Comparison of ENCODE assay signal across 8 mouse cellular contexts in the genomic region with DNA sequence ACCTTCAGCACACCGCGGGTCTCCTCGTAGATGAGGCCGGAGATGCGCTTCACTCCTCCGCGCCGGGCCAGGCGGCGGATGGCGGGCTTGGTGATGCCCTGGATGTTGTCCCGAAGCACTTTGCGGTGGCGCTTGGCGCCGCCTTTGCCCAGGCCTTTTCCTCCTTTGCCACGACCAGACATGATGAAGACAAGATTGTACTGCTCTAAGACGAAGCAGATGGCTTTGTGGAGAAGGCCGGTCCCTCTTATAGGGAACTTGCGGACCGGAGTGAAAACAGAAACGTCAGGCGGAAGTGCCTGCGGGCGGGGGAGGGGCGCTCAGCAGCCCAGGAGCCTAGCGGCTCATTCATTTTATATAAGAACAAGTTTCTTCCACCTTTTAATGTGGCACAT. TPM values are rescaled to one million over a fixed set of nuclear protein-coding genes. Genes with fewer than 3 reads are reported as not detected.
DNase-seq lines count a peak whose midpoint lies in the region; ATAC-seq lines count a peak whose summit lies in the region.
"Not testable (repeated sequence)": the region's sequence is repeated elsewhere in the genome, so short reads cannot be mapped to it uniquely, and the experiment has no call there.

A gene (minus strand): TSS at position 221 of the 395 bp plus-strand sequence.

- peak within 1 kb of the TSS; percentile 61 for H3K4me2 ChIP-seq in hindbrain, embryonic 14.5 days (replicated peaks)

- peak within 1 kb of the TSS; percentile 35 for H3K4me3 ChIP-seq in hindbrain, embryonic 14.5 days (replicated peaks; ENCODE audit: low read length)

- H3K9me3 ChIP-seq in hindbrain, embryonic 14.5 days (ENCODE audit: control insufficient read depth, low read length) = not testable (repeated sequence)

- peak within 1 kb of the TSS; percentile 81 for H3K27ac ChIP-seq in hindbrain, embryonic 14.5 days

- not testable (repeated sequence) for H3K27me3 ChIP-seq in hindbrain, embryonic 14.5 days (ENCODE audit: control insufficient read depth, insufficient read depth, low read length)

- H3K9ac ChIP-seq in hindbrain, embryonic 14.5 days = peak within 1 kb of the TSS; percentile 49

- ATAC-seq in hindbrain, embryonic 14.5 days (ENCODE audit: low FRiP score) = peak; percentile 71

- WGBS in hindbrain, embryonic 14.5 days = 0% methylated on average over 24 of the region's 27 CpGs

- peaks cover 29% of the 10 kb centered on the region for H3K4me1 ChIP-seq in hindbrain, embryonic 14.5 days (replicated peaks; ENCODE audit: control insufficient read depth, insufficient read depth, low read length)

- H3K36me3 ChIP-seq in hindbrain, embryonic 14.5 days (replicated peaks; ENCODE audit: control insufficient read depth, insufficient read depth) = not testable (repeated sequence)

- DNase-seq in R1 (ENCODE audit: low read depth, low spot score) = peak; percentile 96
- peak; percentile 96 to 99 for DNase-seq in cerebellum, postnatal 36 days
- DNase-seq in frontal cortex, postnatal 36 days (ENCODE audit: low spot score in 2 of 2) = peak; percentile 99
- DNase-seq in hindbrain, embryonic 14.5 days (ENCODE audit: low spot score) = peak; percentile 96
- peak; percentile 98 to 99 for DNase-seq in layer of hippocampus, postnatal 25 days (ENCODE audit: extremely low spot score in 1 of 2, low spot score in 1 of 2)
- peak; percentile 97 for DNase-seq in lung, postnatal 14 days
- DNase-seq in ovary, postnatal 36 days (ENCODE audit: low spot score) = peak; percentile 96
- DNase-seq in thymus, postnatal 14 days = peak; percentile 99

RNA-seq across cellular contexts. Expression of the gene that starts here (rescaled TPM):
- polyA plus RNA-seq in hindbrain, embryonic 14.5 days (2014; fragmentation: Nextera tagmentation; extraction: Ambion mirVana) = 6.0 and 6.2 TPM in 2 replicates
- 10 to 100 TPM; 64.2 to 71.4 TPM for total RNA-seq in layer of hippocampus, postnatal 25 days (2021)

Comparison
In these comparisons a context has a peak if more than half of its experiments do, and no peak if none do; other contexts are left out.
1. Peak in every context shown above with its lines: DNase-seq, ATAC-seq, H3K4me3 ChIP-seq and H3K27ac ChIP-seq.